37 mouse cellular contexts compared by ENCODE assay signal in the genomic region with DNA sequence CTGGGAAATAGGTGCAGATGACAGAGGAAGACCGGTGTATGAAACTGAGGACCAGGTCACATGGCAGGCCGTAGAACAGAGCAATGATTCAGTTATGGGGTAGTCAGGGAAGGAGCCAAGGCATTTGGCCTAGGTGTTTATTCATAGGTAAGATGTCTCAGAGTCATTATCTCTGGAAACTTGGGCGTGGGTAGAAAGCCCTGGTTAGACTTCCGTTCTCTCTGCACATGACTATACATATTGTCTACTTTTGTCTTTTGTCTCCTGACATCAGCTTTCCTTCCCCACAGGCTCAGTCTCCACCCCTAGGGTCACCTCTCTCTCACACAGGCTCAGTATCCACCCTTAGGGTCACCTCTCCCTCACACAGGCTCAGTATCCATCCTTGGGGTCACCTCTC. TPM values are rescaled to one million over a fixed set of nuclear protein-coding genes. Genes with fewer than 3 reads are reported as not detected.
"Had no signal": no experiment of that assay in that cellular context is flagged by ENCODE, and none has a peak within 500 bp of the region (broad histone marks: within the 10 kb centered on the region; RNA-seq: fewer than 3 reads in every experiment).

No protein-coding gene starts in this region.

- H3K27me3 ChIP-seq: embryonic facial prominence, embryonic 12.5 days; embryonic facial prominence, embryonic 15.5 days; forebrain, embryonic 13.5 days; forebrain, embryonic 15.5 days had no signal

- H3K4me2 ChIP-seq: embryonic facial prominence, embryonic 12.5 days; embryonic facial prominence, embryonic 13.5 days; embryonic facial prominence, embryonic 15.5 days; forebrain, embryonic 12.5 days; forebrain, embryonic 13.5 days; forebrain, embryonic 15.5 days had no signal

- DNase-seq: cerebellum, adult 9-10 months; cerebellum, adult 9-11 months; cerebellum, postnatal 10 days; cerebellum, postnatal 14 days; cerebellum, postnatal 25 days; cerebellum, postnatal 36 days; embryo, embryonic 11 days; forebrain, postnatal 0 days; gastrocnemius, adult 2 months; gastrocnemius, postnatal 10 days; gastrocnemius, postnatal 25 days; gastrocnemius, postnatal 36 days; heart, adult 11 months; heart, adult 18-20 months; heart, adult 2 months had no signal

- H3K4me1 ChIP-seq: embryonic facial prominence, embryonic 13.5 days; embryonic facial prominence, embryonic 15.5 days; forebrain, embryonic 15.5 days had no signal

- H3K27ac ChIP-seq: embryonic facial prominence, embryonic 10.5 days; embryonic facial prominence, embryonic 12.5 days; embryonic facial prominence, embryonic 13.5 days; embryonic facial prominence, embryonic 15.5 days; forebrain, embryonic 10.5 days; forebrain, embryonic 12.5 days; forebrain, embryonic 13.5 days; forebrain, embryonic 15.5 days; gastrocnemius, adult 2 months; heart, adult 2 months; heart, embryonic 10.5 days had no signal

- H3K36me3 ChIP-seq: embryonic facial prominence, embryonic 10.5 days; embryonic facial prominence, embryonic 12.5 days; embryonic facial prominence, embryonic 13.5 days; embryonic facial prominence, embryonic 15.5 days; forebrain, embryonic 10.5 days; heart, embryonic 10.5 days had no signal

- H3K9me3 ChIP-seq: embryonic facial prominence, embryonic 10.5 days; embryonic facial prominence, embryonic 12.5 days; embryonic facial prominence, embryonic 13.5 days; embryonic facial prominence, embryonic 15.5 days; forebrain, embryonic 10.5 days; forebrain, embryonic 12.5 days; forebrain, embryonic 13.5 days; forebrain, embryonic 15.5 days; heart, embryonic 10.5 days had no signal

- H3K9ac ChIP-seq: embryonic facial prominence, embryonic 12.5 days; embryonic facial prominence, embryonic 13.5 days; embryonic facial prominence, embryonic 15.5 days; forebrain, embryonic 12.5 days; forebrain, embryonic 13.5 days; forebrain, embryonic 15.5 days; forebrain, postnatal 0 days had no signal

- ATAC-seq: forebrain, embryonic 13.5 days; forebrain, embryonic 14.5 days; forebrain, embryonic 15.5 days; forebrain, embryonic 16.5 days; forebrain, postnatal 0 days had no signal

- H3K4me3 ChIP-seq: embryonic facial prominence, embryonic 10.5 days; embryonic facial prominence, embryonic 12.5 days; embryonic facial prominence, embryonic 13.5 days; embryonic facial prominence, embryonic 15.5 days; erythroblast, embryonic 14.5 days; forebrain, embryonic 10.5 days; forebrain, embryonic 12.5 days; forebrain, embryonic 13.5 days; forebrain, embryonic 15.5 days; gastrocnemius, adult 2 months; heart, adult 2 months; heart, embryonic 10.5 days had no signal

RNA-seq across cellular contexts. Expression of a gene that starts 40.3 kb away (rescaled TPM):
- total RNA-seq: common myeloid progenitor, adult 5-6 weeks; forebrain, postnatal 0 days; gastrocnemius, adult 18-20 months; gastrocnemius, adult 2 months; gastrocnemius, adult 8-10 months; gastrocnemius, postnatal 10 days; gastrocnemius, postnatal 25 days; gastrocnemius, postnatal 36 days; gastrocnemius, postnatal 4 days; granulocyte monocyte progenitor cell, adult 5-6 weeks; heart, adult 18-20 months; heart, adult 2 months; heart, adult 8-10 months had no signal
- polyA plus RNA-seq: cortical plate, adult 2 months; embryonic facial prominence, embryonic 10.5 days; embryonic facial prominence, embryonic 11.5 days; embryonic facial prominence, embryonic 12.5 days; embryonic facial prominence, embryonic 13.5 days; embryonic facial prominence, embryonic 14.5 days; embryonic facial prominence, embryonic 15.5 days; erythroblast, embryonic 14.5 days; forebrain, embryonic 10.5 days; forebrain, embryonic 11.5 days; forebrain, embryonic 12.5 days; forebrain, embryonic 13.5 days; forebrain, embryonic 14.5 days; forebrain, embryonic 15.5 days; forebrain, embryonic 16.5 days; forebrain, postnatal 0 days; heart, adult 2 months; heart, embryonic 10.5 days had no signal

RNA-seq across cellular contexts. Expression of a gene that starts 47.6 kb away (rescaled TPM):
- total RNA-seq: common myeloid progenitor, adult 5-6 weeks; gastrocnemius, adult 18-20 months; gastrocnemius, adult 2 months; gastrocnemius, adult 8-10 months; gastrocnemius, postnatal 25 days; gastrocnemius, postnatal 36 days; gastrocnemius, postnatal 4 days; granulocyte monocyte progenitor cell, adult 5-6 weeks; heart, adult 18-20 months; heart, adult 2 months; heart, adult 8-10 months had no signal
- polyA plus RNA-seq: erythroblast, embryonic 14.5 days had no signal
